Mouse (Mus musculus): ENCODE measurements around the gene Ddx56.

DNA sequence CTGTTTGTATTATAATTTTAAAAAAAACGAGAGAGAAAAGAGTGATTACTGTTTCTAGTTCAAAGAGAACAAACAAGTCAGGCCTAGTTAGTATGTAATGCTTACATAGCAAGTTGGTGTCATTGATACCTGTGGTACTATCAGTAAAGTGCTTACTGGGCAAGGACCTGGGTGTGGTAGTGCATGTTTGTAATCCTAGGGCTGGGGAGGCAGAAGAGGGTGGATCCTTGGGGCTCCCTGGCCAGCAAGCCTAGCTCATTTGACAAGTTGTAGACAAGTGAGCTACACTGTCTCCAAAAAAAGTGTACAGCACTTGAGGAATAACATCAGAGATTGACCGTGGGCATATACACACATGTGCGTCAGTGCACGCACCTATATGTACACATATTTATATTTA is 27.1 kb upstream of the Ddx56 start:
- no peak for TF ChIP-seq CTCF (IDR thresholded peaks at IDR 0.05; ENCODE audit: low read depth)
- peak; percentile 34; the same call in 1 of the 2 replicates for TF ChIP-seq EP300 (IDR thresholded peaks at IDR 0.05; ENCODE audit: low read depth)
